Mouse (Mus musculus) liver, embryonic 14.5 days (tissue): ENCODE results near the gene Eri3. TPM values are rescaled to one million over a fixed set of nuclear protein-coding genes. Genes with fewer than 3 reads are reported as not detected.

Experiments
- ATAC-seq: fragments of 200-750 bp; cut with Nextera tagmentation; 2 replicates; pipeline ENCODE4 v1.8.0; 2017; ENCODE audit warnings: moderate number of reproducible peaks, mild to moderate bottlenecking, moderate library complexity; ENCODE audit not compliant: insufficient read depth
- DNase-seq, 3 experiments: peaks; one replicate each; pipeline ENCODE4 v3.0.0-alpha.2; 2012 to 2013; ENCODE audit warnings: low read depth in 3 of 3, low spot score in 3 of 3
- H3K27ac ChIP-seq: fragments of 300-500 bp; sonication (generic); 2 replicates; pipeline ENCODE4 v1.5.1; 2014; ENCODE audit warnings: moderate library complexity, mild to moderate bottlenecking, control low read depth, inconsistent platforms
- H3K27me3 ChIP-seq: fragments of 300-500 bp; sonication (generic); 2 replicates; pipeline ENCODE4 v1.6.1; 2014; ENCODE audit warnings: mild to moderate bottlenecking, low read length, moderate library complexity; ENCODE audit not compliant: control insufficient read depth, insufficient read depth
- H3K36me3 ChIP-seq: fragments of 300-500 bp; sonication (generic); replicated peaks from 2 replicates; pipeline ENCODE4 v1.6.1; 2014; ENCODE audit warnings: low read depth; ENCODE audit not compliant: control insufficient read depth, insufficient read depth
- H3K4me1 ChIP-seq, 2 experiments: fragments of 200-500 bp in 1 of 2; fragments of 300-500 bp in 1 of 2; sonication (generic) in 1 of 2; replicated peaks; 2 replicates each; pipeline ENCODE4 v1.6.1; 2012 to 2014; ENCODE audit warnings: antibody characterized with exemption in 1 of 2, inconsistent platforms in 1 of 2, low read length in 1 of 2; ENCODE audit not compliant: control insufficient read depth in 2 of 2, insufficient read depth in 2 of 2
- H3K4me2 ChIP-seq: fragments of 300-500 bp; sonication (generic); 2 replicates; pipeline ENCODE4 v1.6.1; 2014; ENCODE audit warnings: low read depth, mild to moderate bottlenecking, control low read depth, moderate library complexity
- H3K4me3 ChIP-seq, 2 experiments: fragments of 200-500 bp in 1 of 2; fragments of 300-500 bp in 1 of 2; sonication (generic) in 1 of 2; 2 replicates each; pipeline ENCODE4 v1.5.1; 2012 to 2014; ENCODE audit warnings: low read depth in 2 of 2, low read length in 2 of 2, mild to moderate bottlenecking in 2 of 2, control low read depth in 1 of 2, inconsistent platforms in 1 of 2, moderate library complexity in 1 of 2; ENCODE audit not compliant: insufficient read depth in 1 of 2
- H3K9ac ChIP-seq: fragments of 300-500 bp; sonication (generic); replicated peaks from 2 replicates; pipeline ENCODE4 v1.6.1; 2014; ENCODE audit warnings: mild to moderate bottlenecking, control low read depth, moderate library complexity
- H3K9me3 ChIP-seq: fragments of 300-500 bp; sonication (generic); 2 replicates; pipeline ENCODE4 v1.6.1; 2016; ENCODE audit warnings: low read length, mixed read lengths; ENCODE audit not compliant: control insufficient read depth
- CTCF ChIP-seq: IDR thresholded peaks from 2 replicates; pipeline ENCODE4 v1.5.1; 2016; ENCODE audit warnings: antibody characterized with exemption, low read depth, control low read depth
- EP300 ChIP-seq: IDR thresholded peaks from 2 replicates; pipeline ENCODE4 v1.6.1; 2016; ENCODE audit warnings: antibody characterized with exemption, low read depth
- WGBS: fragments of 180-500 bp; shearing (Covaris S2); extraction: QIAGEN DNeasy Blood & Tissue Kit; methylation state at CpG from one replicate; pipeline ENCODE4 v1.1.7; 2014; ENCODE audit not compliant: insufficient replicate concordance; 5-methylcytosine and 5-hydroxymethylcytosine counted together
- polyA plus RNA-seq, 2 experiments: library from polyadenylated mRNA; depleted of rRNA in 1 of 2; stranded (reverse) in 1 of 2; unstranded in 1 of 2; fragments of >200 nt; fragmentation: Nextera tagmentation in 1 of 2; extraction: Ambion mirVana in 1 of 2; gene quantifications; 2 replicates each; pipeline versions ENCODE4 v1.2.1 to v1.2.3; 2012 to 2014

Gene Eri3
- polyA plus RNA-seq, 2 experiments = 20.1 to 29.8 TPM

GRCm38 (mm10) chr4:117589081-117589660, 39.0 kb downstream of the Eri3 start:
- TF ChIP-seq EP300 (no peak), CTCF (no peak)
- Histone ChIP-seq H3K27me3 (no peaks in the 10 kb centered on the region), H3K9ac (no peak overlapping the region), H3K4me3 (no peak overlapping the region), H3K36me3 (no peaks in the 10 kb centered on the region; the same call in 1 of the 2 replicates), H3K4me1 (no peaks in the 10 kb centered on the region), H3K27ac (no peak overlapping the region), H3K4me2 (no peak overlapping the region), H3K9me3 (no peaks in the 10 kb centered on the region)
- no peak for ATAC-seq
- no peak for DNase-seq
- 63% methylated on average over 8 of the region's 8 CpGs for WGBS

DNA sequence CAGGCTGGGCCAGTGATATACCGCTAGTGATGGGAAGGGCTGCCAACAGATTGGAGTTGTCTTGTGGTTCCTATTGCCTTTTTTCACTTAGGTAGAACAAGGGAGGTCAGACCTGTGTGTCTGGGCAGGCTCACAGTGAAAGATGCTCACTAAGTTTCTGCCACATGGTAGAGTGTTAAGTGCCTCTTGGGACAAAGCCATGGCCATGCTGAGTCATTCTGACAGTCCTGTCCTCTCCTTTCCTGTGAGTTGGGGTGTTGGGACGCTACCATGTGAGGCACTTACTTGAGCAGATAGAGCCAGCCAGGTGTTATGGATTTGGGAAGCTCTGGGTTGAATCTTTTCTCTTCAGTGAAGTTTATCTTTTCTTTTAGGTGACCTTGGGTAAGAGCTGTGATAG, 40.6 kb downstream of the Eri3 start:
- no peak overlapping the region for H3K4me3 ChIP-seq
- H3K36me3 ChIP-seq = no peaks in the 10 kb centered on the region
- H3K4me1 ChIP-seq = no peaks in the 10 kb centered on the region

GRCm38 (mm10) chr4:117592206-117592605, 42.0 kb downstream of the Eri3 start:
- no peak overlapping the region for H3K27ac ChIP-seq
- H3K9me3 ChIP-seq = no peaks in the 10 kb centered on the region
- ATAC-seq (no peak), DNase-seq (no peak)
- no peaks in the 10 kb centered on the region for H3K27me3 ChIP-seq
- no peaks in the 10 kb centered on the region for H3K4me1 ChIP-seq
- no peak overlapping the region for H3K9ac ChIP-seq
- TF ChIP-seq CTCF = no peak
- TF ChIP-seq EP300 = no peak
- H3K4me2 ChIP-seq = no peak overlapping the region
- 72% methylated on average over 5 of the region's 5 CpGs for WGBS
- H3K4me3 ChIP-seq = no peak overlapping the region
- H3K36me3 ChIP-seq = no peaks in the 10 kb centered on the region

More for the DNA sequence above, 40.6 kb downstream of the Eri3 start:
- TF ChIP-seq CTCF = no peak
- TF ChIP-seq EP300 = no peak
- H3K9ac ChIP-seq = no peak overlapping the region
- H3K4me2 ChIP-seq = no peak overlapping the region
- WGBS = 82% methylated on average over 2 of the region's 2 CpGs
- H3K27me3 ChIP-seq = no peaks in the 10 kb centered on the region
- H3K9me3 ChIP-seq = no peaks in the 10 kb centered on the region
- ATAC-seq = no peak
- no peak overlapping the region for H3K27ac ChIP-seq
- DNase-seq = no peak

DNA sequence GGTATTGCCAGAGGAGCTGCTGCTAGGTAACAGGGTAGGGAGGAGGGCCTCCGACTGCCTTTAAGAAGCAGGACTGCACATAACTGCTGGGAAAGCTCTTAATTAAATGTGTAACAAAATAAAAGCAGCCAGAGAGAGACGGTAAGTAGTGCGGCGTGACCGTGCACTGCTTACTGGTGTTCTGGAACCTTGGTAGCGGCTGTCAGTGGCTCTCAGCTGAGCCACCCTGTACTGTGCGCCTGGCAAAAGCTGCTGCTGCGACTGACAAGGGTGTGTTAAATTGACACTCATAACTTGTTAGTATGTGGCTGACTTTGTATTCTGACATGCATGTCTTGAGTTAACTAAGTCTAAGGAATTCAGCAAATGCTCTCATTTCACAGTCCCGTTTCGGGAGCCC, 45.1 kb downstream of the Eri3 start:
- Histone ChIP-seq H3K4me3 (no peak overlapping the region), H3K9me3 (no peaks in the 10 kb centered on the region), H3K4me1 (no peaks in the 10 kb centered on the region), H3K27me3 (no peaks in the 10 kb centered on the region), H3K27ac (no peak overlapping the region), H3K36me3 (no peaks in the 10 kb centered on the region), H3K9ac (no peak overlapping the region), H3K4me2 (no peak overlapping the region)
- no peak for ATAC-seq
- WGBS = 88% methylated on average over 10 of the region's 10 CpGs
- TF ChIP-seq CTCF (no peak), EP300 (no peak)
- DNase-seq = no peak

GRCm38 (mm10) chr4:117599986-117600565, 49.9 kb downstream of the Eri3 start:
- no peak overlapping the region for H3K9ac ChIP-seq
- 70% methylated on average over 7 of the region's 7 CpGs for whole genome bisulfite sequencing
- H3K27ac ChIP-seq = no peak overlapping the region
- no peaks in the 10 kb centered on the region for H3K9me3 ChIP-seq
- DNase-seq (no peak), ATAC-seq (no peak)
- no peaks in the 10 kb centered on the region for H3K27me3 ChIP-seq
- TF ChIP-seq CTCF (no peak), EP300 (no peak)
- H3K4me3 ChIP-seq = no peak overlapping the region
- no peaks in the 10 kb centered on the region for H3K4me1 ChIP-seq
- H3K4me2 ChIP-seq = no peak overlapping the region
- no peaks in the 10 kb centered on the region for H3K36me3 ChIP-seq
